Mouse (Mus musculus): ENCODE data around the gene Gm36028.
A peak's percentile ranks its signal among the peaks of the same experiment; 100 is the strongest.

Gm36028 gene

GRCm38 (mm10) chr16:37857495-37857894 is 3.5 kb downstream of the Gm36028 start:
- peak; percentile 87 for DNase-seq

- peak; percentile 77 for DNase-seq
These were observed 4.6 kb downstream of the Gm36028 start for GRCm38 (mm10) chr16:37856327-37856726.

- no peak for DNase-seq
These were observed 5.4 kb downstream of the Gm36028 start for GRCm38 (mm10) chr16:37855583-37855982.

GRCm38 (mm10) chr16:37854593-37854992 is 6.4 kb downstream of the Gm36028 start:
- DNase-seq = no peak

- no peak for DNase-seq
These were observed 6.9 kb downstream of the Gm36028 start for GRCm38 (mm10) chr16:37854054-37854453.

- DNase-seq = no peak
These were observed 7.7 kb downstream of the Gm36028 start for GRCm38 (mm10) chr16:37853279-37853678.

GRCm38 (mm10) chr16:37851366-37851765 is 9.6 kb downstream of the Gm36028 start:
- DNase-seq = peak; percentile 69

- no peak for DNase-seq
These were observed 13.9 kb downstream of the Gm36028 start for GRCm38 (mm10) chr16:37847081-37847480.

GRCm38 (mm10) chr16:37845202-37845925 is 15.6 kb downstream of the Gm36028 start:
- no peak for DNase-seq

GRCm38 (mm10) chr16:37843740-37844139 is 17.2 kb downstream of the Gm36028 start:
- DNase-seq = no peak

- no peak for DNase-seq
These were observed 18.5 kb downstream of the Gm36028 start for GRCm38 (mm10) chr16:37842439-37842838.

GRCm38 (mm10) chr16:37837571-37837970 is 23.4 kb downstream of the Gm36028 start:
- no peak for DNase-seq

- no peak for DNase-seq
These were observed 29.9 kb downstream of the Gm36028 start for GRCm38 (mm10) chr16:37831041-37831440.

- no peak for DNase-seq
These were observed 34.7 kb downstream of the Gm36028 start for GRCm38 (mm10) chr16:37826286-37826685.

- no peak for DNase-seq
These were observed 36.0 kb downstream of the Gm36028 start for GRCm38 (mm10) chr16:37824778-37825505.

GRCm38 (mm10) chr16:37823949-37824348 is 37.0 kb downstream of the Gm36028 start:
- DNase-seq = peak; percentile 58

GRCm38 (mm10) chr16:37817986-37818385 is 43.0 kb downstream of the Gm36028 start:
- DNase-seq = no peak

GRCm38 (mm10) chr16:37814383-37814971 is 46.5 kb downstream of the Gm36028 start:
- DNase-seq = peak; percentile 89

- DNase-seq = no peak
These were observed 47.1 kb downstream of the Gm36028 start for GRCm38 (mm10) chr16:37813691-37814382.

- DNase-seq = peak; percentile 54
These were observed 48.5 kb downstream of the Gm36028 start for GRCm38 (mm10) chr16:37812474-37812886.

- no peak for DNase-seq
These were observed 49.1 kb downstream of the Gm36028 start for GRCm38 (mm10) chr16:37811874-37812273.

GRCm38 (mm10) chr16:37809623-37809992 is 51.3 kb downstream of the Gm36028 start:
- no peak for DNase-seq

All from kidney, adult 11 months (tissue).